Mouse (Mus musculus): ENCODE measurements at regions not wholly inside any gene's neighbourhood (a gene's known extent, or its start where the extent isn't known, plus 50 kb on each side); places are given as distances from the start of the nearest gene placed in this dataset.

DNA sequence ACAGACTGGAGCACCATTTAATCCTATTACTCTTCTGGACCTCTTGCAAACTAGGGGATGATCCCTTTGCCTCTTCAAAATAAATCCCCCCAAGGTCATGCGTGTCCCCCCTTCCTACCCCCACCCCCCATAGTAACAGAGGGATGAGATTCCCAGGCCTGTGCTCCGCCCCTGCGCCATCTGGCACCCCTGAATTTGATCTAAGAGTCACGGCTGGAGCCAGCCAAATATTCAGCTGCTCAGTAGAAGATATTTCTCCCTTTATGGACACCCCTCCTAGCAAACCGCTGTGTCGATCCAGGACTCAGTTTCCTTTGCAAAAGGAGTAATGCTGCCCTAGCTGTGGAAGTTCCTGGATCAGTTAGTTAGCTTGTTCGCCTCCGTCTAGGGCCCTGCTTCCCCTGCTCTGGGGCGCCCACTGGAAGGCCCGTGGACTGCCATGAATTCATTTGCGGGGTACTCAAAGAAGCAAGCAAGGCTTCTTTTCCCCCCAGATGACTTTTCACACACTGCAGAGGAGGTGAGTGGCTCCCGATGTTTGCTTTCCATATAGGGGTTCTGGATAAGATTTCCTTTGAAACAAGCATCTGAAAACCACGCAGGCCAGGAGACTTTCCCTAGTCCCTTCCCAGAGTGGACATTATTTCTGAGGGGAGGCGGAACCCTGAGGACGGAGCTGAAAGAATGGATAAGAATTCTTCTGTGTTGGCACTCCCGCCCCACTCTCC lies 70.9 kb upstream of the Pias1 start:
- TF ChIP-seq CTCF (IDR thresholded peaks at IDR 0.05; ENCODE audit: low read depth) (no peak), EP300 (IDR thresholded peaks at IDR 0.05; ENCODE audit: low read depth) (no peak)
